Mouse (Mus musculus): ENCODE measurements around the gene Zfp263. TPM values are rescaled to one million over a fixed set of nuclear protein-coding genes. Genes with fewer than 3 reads are reported as not detected.
A peak's percentile ranks its signal among the peaks of the same experiment; 100 is the strongest.

Zfp263 gene
- polyA plus RNA-seq, 1 experiment from 2014 or later, result 25.4 TPM

DNA sequence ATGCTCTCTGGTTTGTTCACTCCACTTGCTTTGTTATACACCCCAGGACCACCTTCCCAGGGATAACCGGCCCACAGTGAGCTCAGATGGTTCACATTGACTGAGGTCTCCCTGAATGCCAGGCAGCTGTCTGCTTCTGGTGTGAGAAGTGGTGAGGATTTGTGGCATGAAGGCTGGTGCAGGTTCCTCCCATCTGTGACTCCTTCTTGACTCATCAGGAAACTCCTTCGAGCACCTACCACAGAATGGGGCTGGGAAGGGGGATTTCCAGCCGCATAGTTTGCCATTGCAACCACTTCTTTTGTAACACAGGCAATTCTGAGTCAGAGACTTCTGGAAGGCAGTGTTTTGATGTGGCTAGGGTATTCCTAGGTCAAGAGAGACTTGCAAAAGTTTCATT is 20.7 kb upstream of the Zfp263 start:
- Histone ChIP-seq H3K9ac (replicated peaks; ENCODE audit: low read depth) (no peak overlapping the region), H3K4me2 (replicated peaks; ENCODE audit: low read depth, low read length) (no peak overlapping the region), H3K4me3 (ENCODE audit: low read depth, low read length) (no peak overlapping the region), H3K4me1 (ENCODE audit: insufficient read depth, low read depth, low read length) (no peaks in the 10 kb centered on the region), H3K9me3 (ENCODE audit: low read length) (no peaks in the 10 kb centered on the region), H3K27ac (ENCODE audit: low read length) (no peak overlapping the region), H3K36me3 (ENCODE audit: insufficient read depth, low read length) (no peaks in the 10 kb centered on the region), H3K27me3 (replicated peaks; ENCODE audit: insufficient read depth, low read length) (no peaks in the 10 kb centered on the region)
- TF ChIP-seq EP300 (IDR thresholded peaks at IDR 0.05) (no peak), CTCF (IDR thresholded peaks at IDR 0.05) (no peak)
- DNase-seq (ENCODE audit: low spot score), result no peak
- ATAC-seq, result no peak
- WGBS, result 68% methylated on average over 3 of the region's 3 CpGs

DNA sequence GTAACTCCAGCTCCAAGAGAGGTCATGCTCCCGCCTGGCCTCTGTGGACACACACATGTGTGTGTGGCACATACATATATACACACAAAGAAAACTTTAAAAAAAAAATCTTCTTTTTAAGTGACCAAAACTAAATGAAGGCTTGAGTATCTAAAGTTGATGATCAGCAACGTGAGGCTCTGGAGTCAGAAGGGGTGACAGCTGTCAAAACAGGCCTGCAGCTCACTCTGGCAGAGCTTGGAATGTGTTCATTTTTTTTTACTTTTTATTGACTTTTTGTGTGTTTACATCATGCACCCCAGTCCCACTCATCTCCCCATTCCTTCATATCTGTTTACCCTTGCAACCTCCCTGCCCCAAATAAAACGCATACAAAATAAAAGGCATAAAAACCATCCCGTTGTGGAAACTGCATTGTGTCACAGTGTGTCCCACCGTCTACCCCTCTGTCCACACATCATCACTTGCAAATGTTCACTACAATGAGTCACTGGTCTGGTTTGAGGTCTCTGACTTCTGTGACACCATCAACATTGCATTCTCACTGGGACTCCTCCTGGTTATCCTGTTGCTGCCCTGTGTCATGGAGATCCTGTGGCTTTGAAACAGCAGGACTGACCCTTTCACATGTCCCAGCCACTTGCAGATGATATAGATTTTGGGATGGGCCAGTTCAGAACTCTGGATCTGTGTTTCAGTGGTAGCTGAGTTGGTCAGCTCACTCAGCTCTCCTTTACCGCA is 15.7 kb upstream of the Zfp263 start:
- Histone ChIP-seq H3K36me3 (ENCODE audit: insufficient read depth, low read length) (no peaks in the 10 kb centered on the region), H3K9me3 (ENCODE audit: low read length) (no peaks in the 10 kb centered on the region), H3K4me3 (ENCODE audit: low read depth, low read length) (no peak overlapping the region), H3K27me3 (replicated peaks; ENCODE audit: insufficient read depth, low read length) (no peaks in the 10 kb centered on the region), H3K4me1 (ENCODE audit: insufficient read depth, low read depth, low read length) (no peaks in the 10 kb centered on the region), H3K9ac (replicated peaks; ENCODE audit: low read depth) (no peak overlapping the region), H3K4me2 (replicated peaks; ENCODE audit: low read depth, low read length) (no peak overlapping the region), H3K27ac (ENCODE audit: low read length) (no peak overlapping the region)
- TF ChIP-seq EP300 (IDR thresholded peaks at IDR 0.05), result no peak
- TF ChIP-seq CTCF (IDR thresholded peaks at IDR 0.05), result no peak
- no peak for ATAC-seq
- WGBS, result 79% methylated on average over 6 of the region's 6 CpGs
- DNase-seq (ENCODE audit: low spot score), result no peak

GRCm38 (mm10) chr16:3732612-3733011 is 11.3 kb upstream of the Zfp263 start:
- Histone ChIP-seq H3K4me2 (replicated peaks; ENCODE audit: low read depth, low read length) (no peak overlapping the region), H3K27ac (ENCODE audit: low read length) (no peak overlapping the region), H3K9me3 (ENCODE audit: low read length) (no peaks in the 10 kb centered on the region), H3K4me1 (ENCODE audit: insufficient read depth, low read depth, low read length) (no peaks in the 10 kb centered on the region), H3K36me3 (ENCODE audit: insufficient read depth, low read length) (no peaks in the 10 kb centered on the region), H3K9ac (replicated peaks; ENCODE audit: low read depth) (no peak overlapping the region), H3K27me3 (replicated peaks; ENCODE audit: insufficient read depth, low read length) (no peaks in the 10 kb centered on the region), H3K4me3 (ENCODE audit: low read depth, low read length) (no peak overlapping the region)
- no peak for TF ChIP-seq CTCF (IDR thresholded peaks at IDR 0.05)
- no peak for ATAC-seq
- DNase-seq (ENCODE audit: low spot score), result peak; percentile 18
- 77% methylated on average over 4 of the region's 4 CpGs for WGBS

DNA sequence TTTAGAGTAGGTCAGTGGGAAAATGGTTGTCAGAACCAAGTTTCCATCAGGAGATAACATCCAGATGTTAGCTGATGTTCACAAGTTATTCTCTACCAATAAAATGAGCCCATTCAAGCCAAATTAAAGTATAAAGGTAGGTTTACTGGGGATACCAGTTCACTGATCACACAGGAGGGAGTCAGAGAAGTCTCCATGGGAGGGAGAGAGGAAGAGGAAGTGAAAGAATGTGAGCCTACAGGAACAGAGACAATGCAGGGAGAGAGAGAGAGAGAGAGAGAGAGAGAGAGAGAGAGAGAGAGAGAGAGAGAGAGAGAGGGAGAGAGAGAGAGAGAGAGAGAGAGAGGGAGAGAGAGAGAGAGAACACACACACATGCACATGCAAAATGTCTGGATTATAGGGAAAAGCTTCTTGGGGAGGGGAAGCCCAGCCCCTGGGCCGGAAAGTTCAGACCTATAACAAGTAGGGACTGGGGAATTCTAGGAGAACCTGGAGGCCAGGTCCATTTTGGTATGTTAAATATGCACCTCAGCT is 10.6 kb upstream of the Zfp263 start:
- H3K4me1 ChIP-seq (ENCODE audit: insufficient read depth, low read depth, low read length), result no peaks in the 10 kb centered on the region
- no peak for TF ChIP-seq CTCF (IDR thresholded peaks at IDR 0.05)
- TF ChIP-seq EP300 (IDR thresholded peaks at IDR 0.05), result no peak
- no peak overlapping the region for H3K27ac ChIP-seq (ENCODE audit: low read length)
- 47% methylated on average over 1 of the region's 1 CpGs for WGBS
- no peak overlapping the region for H3K4me3 ChIP-seq (ENCODE audit: low read depth, low read length)
- no peak for ATAC-seq
- H3K36me3 ChIP-seq (ENCODE audit: insufficient read depth, low read length), result no peaks in the 10 kb centered on the region
- DNase-seq (ENCODE audit: low spot score), result no peak
- H3K9ac ChIP-seq (replicated peaks; ENCODE audit: low read depth), result no peak overlapping the region
- H3K27me3 ChIP-seq (replicated peaks; ENCODE audit: insufficient read depth, low read length), result no peaks in the 10 kb centered on the region
- H3K9me3 ChIP-seq (ENCODE audit: low read length), result no peaks in the 10 kb centered on the region
- no peak overlapping the region for H3K4me2 ChIP-seq (replicated peaks; ENCODE audit: low read depth, low read length)

GRCm38 (mm10) chr16:3742466-3742865 is 1.4 kb upstream of the Zfp263 start:
- Histone ChIP-seq H3K9ac (replicated peaks; ENCODE audit: low read depth) (no peak overlapping the region), H3K4me1 (ENCODE audit: insufficient read depth, low read depth, low read length) (peaks cover 13% of the 10 kb centered on the region; the same call in 1 of the 2 replicates), H3K36me3 (ENCODE audit: insufficient read depth, low read length) (no peaks in the 10 kb centered on the region), H3K4me3 (ENCODE audit: low read depth, low read length) (no peak overlapping the region), H3K27me3 (replicated peaks; ENCODE audit: insufficient read depth, low read length) (no peaks in the 10 kb centered on the region), H3K27ac (ENCODE audit: low read length) (no peak overlapping the region), H3K9me3 (ENCODE audit: low read length) (no peaks in the 10 kb centered on the region), H3K4me2 (replicated peaks; ENCODE audit: low read depth, low read length) (no peak overlapping the region)
- no peak for DNase-seq (ENCODE audit: low spot score)
- no peak for TF ChIP-seq CTCF (IDR thresholded peaks at IDR 0.05)
- no peak for TF ChIP-seq EP300 (IDR thresholded peaks at IDR 0.05)
- 92% methylated on average over 6 of the region's 6 CpGs for WGBS
- ATAC-seq, result no peak

DNA sequence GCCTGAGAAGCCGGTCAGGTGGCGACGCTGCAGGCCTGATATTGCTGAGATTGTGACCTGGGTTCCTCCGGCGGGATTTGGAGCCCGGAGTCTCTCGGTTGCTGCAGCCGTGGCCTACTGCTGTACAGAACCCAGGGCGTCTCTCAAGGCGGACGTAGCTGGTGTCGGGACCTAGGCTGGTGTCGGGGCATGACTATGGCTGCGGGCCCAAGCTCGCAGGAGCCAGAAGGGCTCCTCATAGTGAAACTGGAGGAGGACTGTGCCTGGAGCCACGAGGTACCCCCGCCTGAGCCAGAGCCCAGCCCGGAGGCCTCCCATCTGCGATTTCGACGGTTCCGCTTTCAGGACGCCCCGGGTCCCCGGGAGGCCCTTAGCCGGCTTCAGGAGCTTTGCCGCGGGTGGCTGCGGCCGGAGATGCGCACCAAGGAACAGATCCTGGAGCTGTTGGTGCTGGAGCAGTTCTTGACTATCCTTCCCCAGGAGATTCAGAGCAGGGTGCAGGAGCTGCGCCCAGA is 350 bp downstream of the Zfp263 start:
- Histone ChIP-seq H3K27me3 (replicated peaks; ENCODE audit: insufficient read depth, low read length) (no peaks in the 10 kb centered on the region), H3K9me3 (ENCODE audit: low read length) (peaks cover 3% of the 10 kb centered on the region; the same call in 1 of the 2 replicates), H3K4me2 (replicated peaks; ENCODE audit: low read depth, low read length) (peak overlapping the region; percentile 94), H3K4me1 (ENCODE audit: insufficient read depth, low read depth, low read length) (peaks cover 13% of the 10 kb centered on the region; the same call in 1 of the 2 replicates), H3K36me3 (ENCODE audit: insufficient read depth, low read length) (peaks cover 13% of the 10 kb centered on the region), H3K9ac (replicated peaks; ENCODE audit: low read depth) (peak overlapping the region; percentile 79), H3K4me3 (ENCODE audit: low read depth, low read length) (peak overlapping the region; percentile 81), H3K27ac (ENCODE audit: low read length) (peak overlapping the region; percentile 96)
- TF ChIP-seq CTCF (IDR thresholded peaks at IDR 0.05) (0 out of 2 replicates have a peak, but pooled peaks have one; percentile 25), EP300 (IDR thresholded peaks at IDR 0.05) (no peak)
- under 1% methylated on average over 32 of the region's 32 CpGs for WGBS
- ATAC-seq (peak; percentile 29; the same call in 1 of the 2 replicates), DNase-seq (ENCODE audit: low spot score) (peak; percentile 52)

Data from lung, postnatal 0 days (tissue).